Mouse (Mus musculus): ENCODE results near the gene Olfr1411. TPM values are rescaled to one million over a fixed set of nuclear protein-coding genes. Genes with fewer than 3 reads are reported as not detected.

Olfr1411 gene
- total RNA-seq, 1 experiment: not detected

DNA sequence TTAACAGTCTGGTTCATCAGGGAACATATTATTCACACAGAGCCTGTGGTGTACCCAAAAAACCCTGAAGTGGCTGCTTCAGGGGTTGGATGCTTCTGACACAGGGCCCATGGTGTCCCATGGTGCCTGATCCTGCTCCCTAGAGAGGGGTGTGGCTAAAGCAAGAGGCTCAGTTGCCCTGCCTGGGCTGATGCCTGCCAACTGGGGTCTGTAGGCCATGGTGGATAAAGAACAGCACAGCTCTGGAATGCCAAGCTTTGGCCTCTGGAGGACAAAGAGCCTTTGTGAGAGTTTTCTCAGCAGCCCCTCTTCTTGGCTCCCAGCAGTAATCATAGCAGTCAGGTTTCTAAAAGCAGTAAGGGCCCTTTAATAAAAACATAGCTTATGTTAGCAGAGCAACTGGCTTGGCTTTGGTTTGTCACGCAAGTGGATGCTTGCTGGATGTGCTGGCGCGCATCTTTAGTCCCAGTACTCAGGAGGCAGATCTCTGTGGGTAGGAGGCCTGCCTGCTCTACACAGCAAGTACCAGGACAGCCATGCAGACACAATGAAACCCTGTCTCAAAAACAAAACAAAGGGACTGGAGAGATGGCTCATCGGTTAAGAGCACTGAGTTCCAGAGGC, 40.9 kb downstream of the Olfr1411 start:
- Histone ChIP-seq H3K36me3 (ENCODE audit: control insufficient read depth, insufficient read depth, low read length, poor library complexity, severe bottlenecking) (peaks cover 12% of the 10 kb centered on the region), H3K9me3 (ENCODE audit: control insufficient read depth, insufficient read depth, low read depth, low read length) (no peaks in the 10 kb centered on the region), H3K27ac (ENCODE audit: insufficient read depth, low read depth, low read length, poor library complexity, severe bottlenecking) (no peak overlapping the region), H3K9ac (ENCODE audit: insufficient read depth, low read depth, low read length, poor library complexity, severe bottlenecking) (no peak overlapping the region), H3K4me1 (ENCODE audit: control insufficient read depth in 2 of 2, insufficient read depth in 2 of 2, low read length in 2 of 2, poor library complexity in 1 of 2) (no peaks in the 10 kb centered on the region), H3K4me3 (ENCODE audit: insufficient read depth in 1 of 2, low read depth in 1 of 2, low read length in 2 of 2, poor library complexity in 1 of 2, severe bottlenecking in 1 of 2) (no peak overlapping the region)
- in situ Hi-C loops (cut with MboI; ENCODE audit: low sequenced_read_pairs in 2 of 2, unreplicated experiment in 2 of 2): no loop called here
- DNase-seq (ENCODE audit: low read depth, low spot score): no peak
- TF ChIP-seq HCFC1 (IDR thresholded peaks at IDR 0.05; ENCODE audit: borderline replicate concordance, insufficient read depth, low read length) (no peak), ZNF384 (IDR thresholded peaks at IDR 0.05; ENCODE audit: low read depth, low read length) (no peak), ZC3H11A (IDR thresholded peaks at IDR 0.05; ENCODE audit: borderline replicate concordance, low read depth, low read length) (no peak), MAFK (IDR thresholded peaks at IDR 0.05; ENCODE audit: insufficient read depth, low read depth, low read length) (no peak), CHD2 (IDR thresholded peaks at IDR 0.05; ENCODE audit: low read depth, low read length) (no peak)

DNA sequence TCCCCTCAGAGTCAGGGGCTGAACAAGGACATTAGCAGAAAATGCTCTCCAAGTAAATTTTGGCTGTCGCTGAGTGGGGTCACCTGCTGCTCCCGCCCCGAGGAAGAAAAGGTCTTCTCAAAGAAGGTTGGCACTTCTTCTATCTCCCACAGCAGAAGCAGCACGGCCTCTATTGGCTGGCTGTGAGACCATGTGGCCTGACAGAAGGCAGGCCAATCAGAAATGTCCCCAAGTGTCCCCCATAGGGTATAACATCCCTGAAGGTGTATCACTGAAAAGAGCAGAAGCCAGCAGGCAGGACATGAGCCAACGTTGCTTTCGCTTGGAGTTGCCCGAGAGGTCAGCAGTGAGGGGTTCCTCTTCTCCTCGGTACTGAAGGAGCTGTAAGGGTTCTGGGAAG, 41.8 kb downstream of the Olfr1411 start:
- Histone ChIP-seq H3K4me1 (ENCODE audit: control insufficient read depth in 2 of 2, insufficient read depth in 2 of 2, low read length in 2 of 2, poor library complexity in 1 of 2) (no peaks in the 10 kb centered on the region), H3K9ac (ENCODE audit: insufficient read depth, low read depth, low read length, poor library complexity, severe bottlenecking) (no peak overlapping the region), H3K36me3 (ENCODE audit: control insufficient read depth, insufficient read depth, low read length, poor library complexity, severe bottlenecking) (peaks cover 12% of the 10 kb centered on the region), H3K27ac (ENCODE audit: insufficient read depth, low read depth, low read length, poor library complexity, severe bottlenecking) (no peak overlapping the region), H3K4me3 (ENCODE audit: insufficient read depth in 1 of 2, low read depth in 1 of 2, low read length in 2 of 2, poor library complexity in 1 of 2, severe bottlenecking in 1 of 2) (no peak overlapping the region), H3K9me3 (ENCODE audit: control insufficient read depth, insufficient read depth, low read depth, low read length) (no peaks in the 10 kb centered on the region)
- no peak for DNase-seq (ENCODE audit: low read depth, low spot score)
- TF ChIP-seq ZNF384 (IDR thresholded peaks at IDR 0.05; ENCODE audit: low read depth, low read length) (no peak), MAFK (IDR thresholded peaks at IDR 0.05; ENCODE audit: insufficient read depth, low read depth, low read length) (no peak), CHD2 (IDR thresholded peaks at IDR 0.05; ENCODE audit: low read depth, low read length) (no peak), HCFC1 (IDR thresholded peaks at IDR 0.05; ENCODE audit: borderline replicate concordance, insufficient read depth, low read length) (no peak), ZC3H11A (IDR thresholded peaks at IDR 0.05; ENCODE audit: borderline replicate concordance, low read depth, low read length) (no peak)
- in situ Hi-C loops (cut with MboI; ENCODE audit: low sequenced_read_pairs in 2 of 2, unreplicated experiment in 2 of 2): no loop called here

- no peaks in the 10 kb centered on the region for H3K4me1 ChIP-seq (ENCODE audit: control insufficient read depth in 2 of 2, insufficient read depth in 2 of 2, low read length in 2 of 2, poor library complexity in 1 of 2)
- TF ChIP-seq MAFK (IDR thresholded peaks at IDR 0.05; ENCODE audit: insufficient read depth, low read depth, low read length): no peak
- TF ChIP-seq ZC3H11A (IDR thresholded peaks at IDR 0.05; ENCODE audit: borderline replicate concordance, low read depth, low read length): no peak
- TF ChIP-seq HCFC1 (IDR thresholded peaks at IDR 0.05; ENCODE audit: borderline replicate concordance, insufficient read depth, low read length): no peak
- TF ChIP-seq ZNF384 (IDR thresholded peaks at IDR 0.05; ENCODE audit: low read depth, low read length): no peak
- no peak for TF ChIP-seq CHD2 (IDR thresholded peaks at IDR 0.05; ENCODE audit: low read depth, low read length)
- no peaks in the 10 kb centered on the region for H3K9me3 ChIP-seq (ENCODE audit: control insufficient read depth, insufficient read depth, low read depth, low read length)
- DNase-seq (ENCODE audit: low read depth, low spot score): no peak
- in situ Hi-C loops (cut with MboI; ENCODE audit: low sequenced_read_pairs in 2 of 2, unreplicated experiment in 2 of 2): no loop called here
- H3K36me3 ChIP-seq (ENCODE audit: control insufficient read depth, insufficient read depth, low read length, poor library complexity, severe bottlenecking): peaks cover 12% of the 10 kb centered on the region
- no peak overlapping the region for H3K9ac ChIP-seq (ENCODE audit: insufficient read depth, low read depth, low read length, poor library complexity, severe bottlenecking)
- no peak overlapping the region for H3K4me3 ChIP-seq (ENCODE audit: insufficient read depth in 1 of 2, low read depth in 1 of 2, low read length in 2 of 2, poor library complexity in 1 of 2, severe bottlenecking in 1 of 2)
- no peak overlapping the region for H3K27ac ChIP-seq (ENCODE audit: insufficient read depth, low read depth, low read length, poor library complexity, severe bottlenecking)
Observed at GRCm38 (mm10) chr1:92636676-92637075, 42.5 kb downstream of the Olfr1411 start.

GRCm38 (mm10) chr1:92637501-92638172, 43.4 kb downstream of the Olfr1411 start:
- Histone ChIP-seq H3K27ac (ENCODE audit: insufficient read depth, low read depth, low read length, poor library complexity, severe bottlenecking) (no peak overlapping the region), H3K4me1 (ENCODE audit: control insufficient read depth in 2 of 2, insufficient read depth in 2 of 2, low read length in 2 of 2, poor library complexity in 1 of 2) (0 out of 4 replicates have a peak, but pooled peaks cover 0 to 3% of the 10 kb centered on the region in 2 experiments), H3K4me3 (ENCODE audit: insufficient read depth in 1 of 2, low read depth in 1 of 2, low read length in 2 of 2, poor library complexity in 1 of 2, severe bottlenecking in 1 of 2) (no peak overlapping the region), H3K9ac (ENCODE audit: insufficient read depth, low read depth, low read length, poor library complexity, severe bottlenecking) (no peak overlapping the region), H3K9me3 (ENCODE audit: control insufficient read depth, insufficient read depth, low read depth, low read length) (no peaks in the 10 kb centered on the region), H3K36me3 (ENCODE audit: control insufficient read depth, insufficient read depth, low read length, poor library complexity, severe bottlenecking) (peaks cover 12% of the 10 kb centered on the region)
- TF ChIP-seq MAFK (IDR thresholded peaks at IDR 0.05; ENCODE audit: insufficient read depth, low read depth, low read length) (no peak), ZC3H11A (IDR thresholded peaks at IDR 0.05; ENCODE audit: borderline replicate concordance, low read depth, low read length) (no peak), ZNF384 (IDR thresholded peaks at IDR 0.05; ENCODE audit: low read depth, low read length) (no peak), CHD2 (IDR thresholded peaks at IDR 0.05; ENCODE audit: low read depth, low read length) (no peak), HCFC1 (IDR thresholded peaks at IDR 0.05; ENCODE audit: borderline replicate concordance, insufficient read depth, low read length) (no peak)
- in situ Hi-C loops (cut with MboI; ENCODE audit: low sequenced_read_pairs in 2 of 2, unreplicated experiment in 2 of 2): no loop called here
- no peak for DNase-seq (ENCODE audit: low read depth, low spot score)

Measured in ES-E14 (cell line).